Mouse (Mus musculus) CH12.LX (cell line): ENCODE measurements around the gene Ankrd22. TPM values are rescaled to one million over a fixed set of nuclear protein-coding genes. Genes with fewer than 3 reads are reported as not detected.

ENCODE experiments used
- DNase-seq: peaks from one replicate; pipeline ENCODE4 v3.0.0-alpha.2; 2013; ENCODE audit errors: extremely low read depth
- H3K27ac ChIP-seq: 2 replicates; pipeline ENCODE4 v1.5.1; 2012; ENCODE audit warnings: low read depth, mild to moderate bottlenecking, control low read depth, moderate library complexity; ENCODE audit not compliant: insufficient read depth
- H3K27me3 ChIP-seq: replicated peaks from 2 replicates; pipeline ENCODE3; 2012; ENCODE audit warnings: inconsistent platforms
- H3K36me3 ChIP-seq, 2 experiments: replicated peaks in 1 of 2; 2 replicates each; pipeline versions ENCODE3 to v1.6.1; 2012; ENCODE audit warnings: inconsistent platforms in 1 of 2, low read length in 1 of 2, mild to moderate bottlenecking in 1 of 2, mixed read lengths in 1 of 2, moderate library complexity in 1 of 2; ENCODE audit not compliant: control insufficient read depth in 1 of 2, insufficient read depth in 1 of 2
- H3K4me1 ChIP-seq, 2 experiments: 2 replicates each; pipeline ENCODE4 v1.6.1; 2012; ENCODE audit warnings: inconsistent platforms in 1 of 2, moderate library complexity in 1 of 2; ENCODE audit not compliant: insufficient read depth in 2 of 2, control insufficient read depth in 1 of 2
- H3K4me2 ChIP-seq: 2 replicates; pipeline ENCODE4 v1.6.1; 2012; ENCODE audit warnings: low read depth, mild to moderate bottlenecking, control low read depth; ENCODE audit not compliant: poor library complexity, insufficient read depth, severe bottlenecking
- H3K4me3 ChIP-seq, 3 experiments: fragments of 150-350 bp in 1 of 3; sonication (generic) in 1 of 3; replicated peaks in 1 of 3; 2 replicates each; pipeline versions ENCODE3 to v1.5.1; 2011 to 2012; ENCODE audit warnings: low read depth in 2 of 3, low read length in 2 of 3, mild to moderate bottlenecking in 2 of 3, moderate library complexity in 2 of 3, control low read depth in 1 of 3, improper control_type of control experiment in 1 of 3, inconsistent platforms in 1 of 3, mixed read lengths in 1 of 3; ENCODE audit not compliant: poor library complexity in 1 of 3
- H3K79me2 ChIP-seq: replicated peaks from 2 replicates; pipeline ENCODE4 v1.6.1; 2012; ENCODE audit warnings: mild to moderate bottlenecking, moderate library complexity; ENCODE audit not compliant: control insufficient read depth, poor library complexity, insufficient read depth, severe bottlenecking; ENCODE audit errors: extremely low read depth
- H3K9ac ChIP-seq: 2 replicates; pipeline ENCODE4 v1.6.1; 2012; ENCODE audit warnings: low read depth, mild to moderate bottlenecking, control low read depth, moderate library complexity; ENCODE audit not compliant: insufficient read depth
- H3K9me3 ChIP-seq: replicated peaks from 2 replicates; pipeline ENCODE3; 2012; ENCODE audit warnings: low read length, inconsistent platforms, mixed read lengths
- CHD2 ChIP-seq: IDR thresholded peaks from 2 replicates; pipeline ENCODE4 v1.6.1; 2011; ENCODE audit warnings: low read length, improper control_type of control experiment
- CTCF ChIP-seq, 2 experiments: IDR thresholded peaks in 1 of 2; conservative IDR thresholded peaks in 1 of 2; 2 replicates each; pipeline ENCODE4 v1.5.1; 2011 to 2012; ENCODE audit warnings: low read depth in 2 of 2, low read length in 2 of 2, improper control_type of control experiment in 1 of 2, inconsistent platforms in 1 of 2, mild to moderate bottlenecking in 1 of 2, moderate library complexity in 1 of 2
- E2F4 ChIP-seq: IDR thresholded peaks from 2 replicates; pipeline ENCODE4 v1.6.1; 2011; ENCODE audit warnings: low read depth, low read length, improper control_type of control experiment; ENCODE audit not compliant: insufficient replicate concordance
- ELF1 ChIP-seq: IDR thresholded peaks from 2 replicates; pipeline ENCODE4 v1.6.1; 2014; ENCODE audit warnings: low read depth, mild to moderate bottlenecking, inconsistent platforms, low read length, improper control_type of control experiment
- GABPA ChIP-seq: IDR thresholded peaks from 2 replicates; pipeline ENCODE4 v1.6.1; 2012; ENCODE audit warnings: low read depth, low read length, improper control_type of control experiment, inconsistent platforms; ENCODE audit not compliant: insufficient replicate concordance
- HCFC1 ChIP-seq: IDR thresholded peaks from 2 replicates; pipeline ENCODE4 v1.6.1; 2012; ENCODE audit warnings: low read depth, mild to moderate bottlenecking, inconsistent platforms, low read length, improper control_type of control experiment
- IRF4 ChIP-seq: IDR thresholded peaks from 2 replicates; pipeline ENCODE4 v1.6.1; 2014; ENCODE audit warnings: low read depth, mild to moderate bottlenecking, inconsistent platforms, low read length, improper control_type of control experiment
- KAT2A ChIP-seq: IDR thresholded peaks from 2 replicates; pipeline ENCODE4 v1.6.1; 2012; ENCODE audit warnings: low read length, improper control_type of control experiment, inconsistent platforms; ENCODE audit not compliant: insufficient replicate concordance
- MAFK ChIP-seq: IDR thresholded peaks from 2 replicates; pipeline ENCODE4 v1.6.1; 2011; ENCODE audit warnings: low read length, improper control_type of control experiment; ENCODE audit not compliant: insufficient replicate concordance
- MEF2A ChIP-seq: IDR thresholded peaks from 2 replicates; pipeline ENCODE4 v1.6.1; 2014; ENCODE audit warnings: low read depth, mild to moderate bottlenecking, inconsistent platforms, low read length, improper control_type of control experiment, borderline replicate concordance
- NRF1 ChIP-seq: IDR thresholded peaks from 2 replicates; pipeline ENCODE4 v1.6.1; 2014; ENCODE audit warnings: low read depth, mild to moderate bottlenecking, inconsistent platforms, low read length, improper control_type of control experiment, moderate library complexity
- PAX5 ChIP-seq: IDR thresholded peaks from 2 replicates; pipeline ENCODE4 v1.6.1; 2012; ENCODE audit warnings: low read length, inconsistent platforms, mixed read lengths
- POLR2AphosphoS2 ChIP-seq: IDR thresholded peaks from 2 replicates; pipeline ENCODE4 v1.6.1; 2011; ENCODE audit warnings: low read depth, low read length, improper control_type of control experiment
- RAD21 ChIP-seq: IDR thresholded peaks from 2 replicates; pipeline ENCODE4 v1.6.1; 2011; ENCODE audit warnings: low read depth, mild to moderate bottlenecking, low read length, improper control_type of control experiment, moderate library complexity
- TCF12 ChIP-seq: IDR thresholded peaks from 2 replicates; pipeline ENCODE4 v1.6.1; 2014; ENCODE audit warnings: low read depth, mild to moderate bottlenecking, inconsistent platforms, low read length, improper control_type of control experiment
- UBTF ChIP-seq: IDR thresholded peaks from 2 replicates; pipeline ENCODE4 v1.6.1; 2012; ENCODE audit warnings: low read depth, mild to moderate bottlenecking, inconsistent platforms, low read length, improper control_type of control experiment, moderate library complexity
- ZC3H11A ChIP-seq: IDR thresholded peaks from 2 replicates; pipeline ENCODE4 v1.6.1; 2012; ENCODE audit warnings: low read depth, mild to moderate bottlenecking, inconsistent platforms, low read length, improper control_type of control experiment
- ZKSCAN1 ChIP-seq: IDR thresholded peaks from 2 replicates; pipeline ENCODE4 v1.6.1; 2012; ENCODE audit warnings: low read depth, inconsistent platforms, low read length, improper control_type of control experiment, borderline replicate concordance
- dilution Hi-C: fragments of 300-500 bp; cut with MboI; formaldehyde crosslinking; loops from 2 replicates; pipeline ENCODE4 v1.14.3; 2020; ENCODE audit warnings: low sequenced_read_pairs; ENCODE audit not compliant: extremely low pct_unique_long_range_greater_than_20kb, extremely low pct_ligation_motif_present
- in situ Hi-C: fragments of 300-500 bp; cut with MboI; formaldehyde crosslinking; loops from 3 replicates; pipeline ENCODE4 v1.14.3; 2019; ENCODE audit warnings: low sequenced_read_pairs, low pct_ligation_motif_present, low pct_unique_long_range_greater_than_20kb, mixed read lengths
- polyA plus RNA-seq: library from polyadenylated mRNA; unstranded; fragments of >175 nt; gene quantifications from 2 replicates; pipeline ENCODE4 v1.2.1, GENCODE M21; 2012; ENCODE audit warnings: low read depth; ENCODE audit not compliant: insufficient read length
- total RNA-seq, 2 experiments: library from RNA; depleted of rRNA; stranded (reverse); fragments of 300-350 nt in 1 of 2; fragments of >200 nt in 1 of 2; gene quantifications; 2 replicates each; pipeline ENCODE4 v1.2.3; 2012 to 2014

The Ankrd22 gene
- total and polyA plus RNA-seq, 3 experiments, result not detected

- H3K36me3 ChIP-seq, result no peaks in the 10 kb centered on the region
- H3K27ac ChIP-seq, result no peak overlapping the region
- peak overlapping the region in 1 of 3 experiments; percentile 89 for H3K4me3 ChIP-seq
- no peak for DNase-seq
- dilution Hi-C loops (no loop called here), in situ Hi-C loops (no loop called here)
- H3K4me2 ChIP-seq, result peak overlapping the region; percentile 44; the same call in 1 of the 2 replicates
- H3K4me1 ChIP-seq, result peaks cover 3 to 33% of the 10 kb centered on the region in 2 experiments; a peak in 2 of 4 replicates
- H3K27me3 ChIP-seq, result no peaks in the 10 kb centered on the region
- TF ChIP-seq E2F4 (no peak), RAD21 (no peak), ELF1 (no peak), NRF1 (no peak), ZC3H11A (no peak)
- H3K9ac ChIP-seq, result no peak overlapping the region
- H3K79me2 ChIP-seq, result peaks cover 40% of the 10 kb centered on the region
- no peaks in the 10 kb centered on the region for H3K9me3 ChIP-seq
Measured at GRCm38 (mm10) chr19:34191645-34192007, 25.8 kb upstream of the Ankrd22 start.

DNA sequence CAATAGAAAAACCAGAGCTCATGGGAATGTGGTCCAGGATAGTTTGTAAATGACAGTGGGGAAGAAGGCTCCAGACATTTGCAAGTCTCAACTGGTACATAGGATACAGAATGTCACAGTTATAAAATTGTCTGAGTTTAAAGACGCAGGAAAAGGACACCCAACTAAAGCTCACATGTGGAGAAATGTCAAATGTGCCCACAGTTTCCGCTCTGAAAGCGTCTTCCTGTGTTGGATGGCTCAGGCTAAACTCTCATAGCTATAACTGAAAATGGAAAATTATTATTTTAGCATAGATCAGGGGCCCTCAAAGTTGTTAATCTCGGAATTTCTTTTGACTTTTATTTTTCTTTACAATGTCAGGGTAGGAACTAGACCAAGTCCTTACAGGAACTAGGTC lies 21.0 kb upstream of the Ankrd22 start:
- Histone ChIP-seq H3K4me3 (no peak overlapping the region), H3K9me3 (no peaks in the 10 kb centered on the region), H3K27me3 (no peaks in the 10 kb centered on the region), H3K4me1 (peaks cover 0 to 12% of the 10 kb centered on the region in 2 experiments; a peak in 2 of 4 replicates), H3K9ac (no peak overlapping the region), H3K27ac (no peak overlapping the region), H3K79me2 (no peaks in the 10 kb centered on the region), H3K36me3 (no peaks in the 10 kb centered on the region), H3K4me2 (no peak overlapping the region)
- TF ChIP-seq NRF1 (no peak), CTCF (conservative IDR thresholded peaks at IDR 0.05 in 1 of 2, IDR thresholded peaks at IDR 0.05 in 1 of 2; ENCODE audit: low read depth in 2 of 2, low read length in 2 of 2) (no peak), KAT2A (no peak), MAFK (no peak), UBTF (no peak), ZKSCAN1 (no peak), MEF2A (no peak), PAX5 (no peak), HCFC1 (no peak), POLR2AphosphoS2 (no peak), TCF12 (no peak), GABPA (no peak), CHD2 (no peak), IRF4 (no peak)
- in situ Hi-C loops, result no loop called here
- no peak for DNase-seq
- dilution Hi-C loops, result no loop called here
